ENCODE assay signal across 11 mouse cellular contexts in genomic region chr4:149273128-149273527, GRCm38 (mm10). TPM values are rescaled to one million over a fixed set of nuclear protein-coding genes. Genes with fewer than 3 reads are reported as not detected.
DNase-seq lines count a peak whose midpoint lies in the region; ATAC-seq and TF ChIP-seq lines count a peak whose summit lies in the region.
"Had no signal": no experiment of that assay in that cellular context is flagged by ENCODE, and none has a peak within 500 bp of the region (broad histone marks: within the 10 kb centered on the region; RNA-seq: fewer than 3 reads in every experiment).

No protein-coding gene starts in this region.

- no peak for TF ChIP-seq EP300 in liver, postnatal 0 days (IDR thresholded peaks at IDR 0.05; ENCODE audit: low read depth)

- peak; percentile 41 for DNase-seq in embryonic facial prominence, embryonic 11.5 days (ENCODE audit: low spot score)
- DNase-seq in embryonic facial prominence, embryonic 10.5 days (ENCODE audit: low spot score): no peak
- DNase-seq in left cerebral cortex, postnatal 4 days: peak; percentile 21
- DNase-seq in left cerebral cortex, adult 18-20 months (ENCODE audit: low spot score in 2 of 2): no peak
- DNase-seq in ES-E14 (ENCODE audit: low read depth, low spot score): peak; percentile 22
- peak; percentile 33 for DNase-seq in liver, postnatal 0 days
- no peak for DNase-seq in spleen, postnatal 4 days (ENCODE audit: low spot score in 2 of 2)
- no peak for DNase-seq in right cerebral cortex, postnatal 14 days
- DNase-seq: heart, adult 18-20 months had no signal

- H3K4me1 ChIP-seq in embryonic facial prominence, embryonic 11.5 days (ENCODE audit: control insufficient read depth, insufficient read depth, low read length): no peaks in the 10 kb centered on the region
- peaks cover 9% of the 10 kb centered on the region for H3K4me1 ChIP-seq in embryonic facial prominence, embryonic 10.5 days
- H3K4me1 ChIP-seq in ES-E14 (ENCODE audit: control insufficient read depth in 2 of 2, insufficient read depth in 2 of 2, low read length in 2 of 2, poor library complexity in 1 of 2): no peaks in the 10 kb centered on the region
- H3K4me1 ChIP-seq in liver, postnatal 0 days (ENCODE audit: insufficient read depth): no peaks in the 10 kb centered on the region
- H3K4me1 ChIP-seq: megakaryocyte, embryonic 14.5 days had no signal

- peak; percentile 62 for TF ChIP-seq CTCF in liver, postnatal 0 days (IDR thresholded peaks at IDR 0.05; ENCODE audit: low read depth)

- 93% methylated on average over 1 of the region's 1 CpGs for WGBS in embryonic facial prominence, embryonic 11.5 days
- 94% methylated on average over 1 of the region's 1 CpGs for WGBS in embryonic facial prominence, embryonic 10.5 days
- WGBS in liver, postnatal 0 days (ENCODE audit: insufficient replicate concordance): 86% methylated on average over 1 of the region's 1 CpGs

- H3K27me3 ChIP-seq in embryonic facial prominence, embryonic 11.5 days (ENCODE audit: control insufficient read depth, insufficient read depth, low read length): no peaks in the 10 kb centered on the region
- H3K27me3 ChIP-seq in embryonic facial prominence, embryonic 10.5 days (replicated peaks; ENCODE audit: low read depth, poor library complexity, severe bottlenecking): no peaks in the 10 kb centered on the region
- H3K27me3 ChIP-seq in liver, postnatal 0 days (ENCODE audit: insufficient read depth, low read length): no peaks in the 10 kb centered on the region
- H3K27me3 ChIP-seq: embryonic facial prominence, embryonic 12.5 days had no signal

- no peaks in the 10 kb centered on the region for H3K9me3 ChIP-seq in embryonic facial prominence, embryonic 11.5 days (replicated peaks; ENCODE audit: control insufficient read depth, low read length)
- H3K9me3 ChIP-seq in embryonic facial prominence, embryonic 10.5 days: 0 out of 2 replicates have a peak, but pooled peaks cover 2% of the 10 kb centered on the region
- H3K9me3 ChIP-seq in ES-E14 (ENCODE audit: control insufficient read depth, insufficient read depth, low read depth, low read length): no peaks in the 10 kb centered on the region
- no peaks in the 10 kb centered on the region for H3K9me3 ChIP-seq in liver, postnatal 0 days (ENCODE audit: low read length)
- H3K9me3 ChIP-seq: embryonic facial prominence, embryonic 12.5 days; megakaryocyte, embryonic 14.5 days had no signal

- peaks cover 3% of the 10 kb centered on the region for H3K36me3 ChIP-seq in embryonic facial prominence, embryonic 11.5 days (replicated peaks; ENCODE audit: control insufficient read depth, insufficient read depth, low read depth, low read length)
- peaks cover 86% of the 10 kb centered on the region for H3K36me3 ChIP-seq in embryonic facial prominence, embryonic 10.5 days (replicated peaks)
- peaks cover 3% of the 10 kb centered on the region; the same call in 1 of the 2 replicates for H3K36me3 ChIP-seq in ES-E14 (ENCODE audit: control insufficient read depth, insufficient read depth, low read length, poor library complexity, severe bottlenecking)
- H3K36me3 ChIP-seq in liver, postnatal 0 days (replicated peaks; ENCODE audit: insufficient read depth, low read length): peaks cover 4% of the 10 kb centered on the region; the same call in 1 of the 2 replicates

- no peak overlapping the region for H3K9ac ChIP-seq in embryonic facial prominence, embryonic 11.5 days (replicated peaks; ENCODE audit: low read length)
- H3K9ac ChIP-seq in ES-E14 (ENCODE audit: insufficient read depth, low read depth, low read length, poor library complexity, severe bottlenecking): no peak overlapping the region
- H3K9ac ChIP-seq in liver, postnatal 0 days (replicated peaks): no peak overlapping the region
- H3K9ac ChIP-seq: embryonic facial prominence, embryonic 12.5 days had no signal

- intact Hi-C loops in left cerebral cortex, postnatal 4 days (cut with DNase I): no loop called here

- in situ Hi-C loops in ES-E14 (cut with MboI; ENCODE audit: low sequenced_read_pairs in 2 of 2, unreplicated experiment in 2 of 2): no loop called here

- no peak overlapping the region for H3K4me3 ChIP-seq in embryonic facial prominence, embryonic 11.5 days (ENCODE audit: low read depth, low read length)
- H3K4me3 ChIP-seq in embryonic facial prominence, embryonic 10.5 days: no peak overlapping the region
- H3K4me3 ChIP-seq in ES-E14 (ENCODE audit: insufficient read depth in 1 of 2, low read depth in 1 of 2, low read length in 2 of 2, poor library complexity in 1 of 2, severe bottlenecking in 1 of 2): no peak overlapping the region
- H3K4me3 ChIP-seq in liver, postnatal 0 days (ENCODE audit: low read depth, low read length): no peak overlapping the region
- H3K4me3 ChIP-seq: embryonic facial prominence, embryonic 12.5 days; megakaryocyte, embryonic 14.5 days had no signal

- H3K27ac ChIP-seq in embryonic facial prominence, embryonic 11.5 days (replicated peaks; ENCODE audit: low read depth, low read length): no peak overlapping the region
- no peak overlapping the region for H3K27ac ChIP-seq in embryonic facial prominence, embryonic 10.5 days (replicated peaks)
- no peak overlapping the region for H3K27ac ChIP-seq in ES-E14 (ENCODE audit: insufficient read depth, low read depth, low read length, poor library complexity, severe bottlenecking)
- H3K27ac ChIP-seq in liver, postnatal 0 days (ENCODE audit: low read depth): no peak overlapping the region
- H3K27ac ChIP-seq: embryonic facial prominence, embryonic 12.5 days had no signal

- no peak overlapping the region for H3K4me2 ChIP-seq in embryonic facial prominence, embryonic 11.5 days (ENCODE audit: low read depth, low read length)
- H3K4me2 ChIP-seq in liver, postnatal 0 days (ENCODE audit: low read depth, low read length): no peak overlapping the region
- H3K4me2 ChIP-seq: embryonic facial prominence, embryonic 12.5 days had no signal

- no peak for ATAC-seq in embryonic facial prominence, embryonic 11.5 days (replicated peaks; ENCODE audit: insufficient number of reproducible peaks, low FRiP score, low TSS enrichment, low read depth)
- ATAC-seq in liver, postnatal 0 days: no peak

TF ChIP-seq in ES-E14, 5 proteins besides CTCF, POLR2A, EP300 and RAD21:
- TF ChIP-seq MAFK (IDR thresholded peaks at IDR 0.05; ENCODE audit: insufficient read depth, low read depth, low read length): no peak
- TF ChIP-seq ZC3H11A (IDR thresholded peaks at IDR 0.05; ENCODE audit: borderline replicate concordance, low read depth, low read length): no peak
- TF ChIP-seq ZNF384 (IDR thresholded peaks at IDR 0.05; ENCODE audit: low read depth, low read length): no peak
- no peak for TF ChIP-seq HCFC1 (IDR thresholded peaks at IDR 0.05; ENCODE audit: borderline replicate concordance, insufficient read depth, low read length)
- no peak for TF ChIP-seq CHD2 (IDR thresholded peaks at IDR 0.05; ENCODE audit: low read depth, low read length)

RNA-seq across cellular contexts. Expression of gene Kif1b, which starts 34.4 kb away (rescaled TPM):
- 45.1 and 50.1 TPM in 2 replicates for polyA plus RNA-seq in embryonic facial prominence, embryonic 11.5 days (2014; fragmentation: Nextera tagmentation; extraction: Ambion mirVana)
- polyA plus RNA-seq in embryonic facial prominence, embryonic 10.5 days (2016; fragmentation: Nextera tagmentation; extraction: Ambion mirVana): 49.4 and 51.3 TPM in 2 replicates
- 100 to 1,000 TPM; 420 to 423 TPM for total RNA-seq in left cerebral cortex, postnatal 4 days (2021)
- 100 to 1,000 TPM; 429 to 451 TPM for total RNA-seq in left cerebral cortex, adult 18-20 months (2021)
- 27.1 and 28.7 TPM in 2 replicates for total RNA-seq in ES-E14 (2012; rRNA removed)
- 6.9 and 8.9 TPM in 2 replicates for polyA plus RNA-seq in liver, postnatal 0 days (2015; fragmentation: Nextera tagmentation; extraction: Ambion mirVana)

Comparison
In these comparisons a context has a peak if more than half of its experiments do, and no peak if none do; other contexts are left out.
1. DNase-seq: peak in embryonic facial prominence, embryonic 11.5 days (single experiment), left cerebral cortex, postnatal 4 days (single experiment), ES-E14 (single experiment) and liver, postnatal 0 days (single experiment); none in embryonic facial prominence, embryonic 10.5 days (single experiment), left cerebral cortex, adult 18-20 months (0 of 2), spleen, postnatal 4 days (0 of 2) and right cerebral cortex, postnatal 14 days (single experiment).
2. RNA of gene Kif1b, which starts 34.4 kb away (total RNA-seq): 429 to 451 TPM in left cerebral cortex, adult 18-20 months and 420 to 423 TPM in left cerebral cortex, postnatal 4 days; 27.1 to 28.7 TPM in ES-E14; every median in the first group is over 10 times any median in the second.